Mouse (Mus musculus): ENCODE measurements around the gene Mrpl36. TPM values are rescaled to one million over a fixed set of nuclear protein-coding genes. Genes with fewer than 3 reads are reported as not detected.

Gene Mrpl36
- polyA plus RNA-seq (2015; fragmentation: Nextera tagmentation; extraction: Ambion mirVana): 116 TPM in 2 replicates

GRCm38 (mm10) chr13:73327827-73328698 is at the start of gene Mrpl36, which contains the start of gene Ndufs6:
TSS of gene Mrpl36 (plus strand) at chr13:73328513.
TSS of gene Ndufs6 (minus strand) at chr13:73328542.

Other genes starting within 250 kb of the Mrpl36 start
- not detected in 2 replicates for gene Irx4, start 68.0 kb upstream of the Mrpl36 start, polyA plus RNA-seq (2015; fragmentation: Nextera tagmentation; extraction: Ambion mirVana)
- 251 and 278 TPM in 2 replicates for gene Ndufs6, start within 50 bp of the Mrpl36 start, polyA plus RNA-seq (2015; fragmentation: Nextera tagmentation; extraction: Ambion mirVana)
- 89.7 and 101 TPM in 2 replicates for gene Lpcat1, start 138.7 kb downstream of the Mrpl36 start, polyA plus RNA-seq (2015; fragmentation: Nextera tagmentation; extraction: Ambion mirVana)
- 0.10 and 0.14 TPM in 2 replicates for gene Slc6a3, start 208.2 kb downstream of the Mrpl36 start, polyA plus RNA-seq (2015; fragmentation: Nextera tagmentation; extraction: Ambion mirVana)

Data from spleen, postnatal 0 days (tissue).